Mouse (Mus musculus): Measurements from ENCODE around the gene Slamf1.

Slamf1 gene

DNA sequence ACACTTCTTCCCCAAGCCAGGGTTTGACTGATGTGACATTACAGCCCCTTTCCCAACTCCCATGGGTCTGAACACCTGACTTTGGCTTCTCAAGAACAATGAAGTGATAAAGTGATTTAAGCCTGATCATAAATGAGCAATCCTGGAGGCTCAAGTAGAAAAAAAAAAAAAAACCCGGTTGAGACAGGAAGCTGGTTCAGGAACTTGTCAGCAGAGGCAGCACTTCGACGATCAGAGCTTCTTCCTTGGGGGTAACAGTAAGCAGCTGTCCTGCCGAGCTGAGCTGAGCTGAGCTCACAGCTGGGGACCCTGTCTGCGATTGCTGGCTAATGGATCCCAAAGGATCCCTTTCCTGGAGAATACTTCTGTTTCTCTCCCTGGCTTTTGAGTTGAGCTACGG is at the start of gene Slamf1:
Gene Slamf1, plus strand, starts transcription at position 230 of the 400 bp plus-strand sequence.
- Histone ChIP-seq H3K9me3 (ENCODE audit: low read length) (no peaks in the 10 kb centered on the region), H3K4me3 (replicated peaks; ENCODE audit: low read length) (no peak within 1 kb of the TSS)
- no peak for TF ChIP-seq POU5F1 (IDR thresholded peaks at IDR 0.05; ENCODE audit: borderline replicate concordance, low read length)
- no peak for TF ChIP-seq NANOG (IDR thresholded peaks at IDR 0.05; ENCODE audit: borderline replicate concordance, low read length)
- TF ChIP-seq CTCF (conservative IDR thresholded peaks at IDR 0.05; ENCODE audit: low read length) = no peak

DNA sequence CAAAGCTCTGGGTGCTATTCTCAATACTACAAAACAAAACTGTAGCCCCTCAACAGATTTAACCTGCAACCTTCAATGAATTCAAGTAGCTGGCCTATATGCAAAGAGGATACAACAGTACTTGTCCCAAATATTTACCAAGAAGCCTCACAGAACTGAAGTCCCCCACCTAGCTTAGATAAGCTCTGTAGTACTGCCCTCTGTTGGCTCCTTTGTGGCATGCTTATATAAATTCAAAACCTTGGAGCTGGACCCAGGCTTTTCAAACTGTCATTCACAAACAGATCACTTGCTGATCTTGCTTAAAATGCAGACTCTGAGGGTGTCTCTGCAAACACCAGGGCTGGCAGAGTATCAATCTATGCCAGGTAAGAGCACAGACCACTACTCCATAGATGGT is 35.7 kb upstream of the Slamf1 start:
- peaks cover 39% of the 10 kb centered on the region for H3K9me3 ChIP-seq (ENCODE audit: low read length)
- H3K27me3 ChIP-seq (ENCODE audit: insufficient read depth, low read length) = no peaks in the 10 kb centered on the region
- no peak overlapping the region for H3K4me3 ChIP-seq (replicated peaks; ENCODE audit: low read length)
- H3K4me1 ChIP-seq (replicated peaks; ENCODE audit: low read depth, low read length) = no peaks in the 10 kb centered on the region
- TF ChIP-seq CTCF (conservative IDR thresholded peaks at IDR 0.05; ENCODE audit: low read length) (no peak), NANOG (IDR thresholded peaks at IDR 0.05; ENCODE audit: borderline replicate concordance, low read length) (no peak), POU5F1 (IDR thresholded peaks at IDR 0.05; ENCODE audit: borderline replicate concordance, low read length) (no peak)
- no peaks in the 10 kb centered on the region for H3K36me3 ChIP-seq (ENCODE audit: insufficient read depth, low read length)

More for the DNA sequence above, at the start of gene Slamf1:
- Histone ChIP-seq H3K27me3 (ENCODE audit: insufficient read depth, low read length) (no peaks in the 10 kb centered on the region), H3K36me3 (ENCODE audit: insufficient read depth, low read length) (no peaks in the 10 kb centered on the region), H3K4me1 (replicated peaks; ENCODE audit: low read depth, low read length) (no peaks in the 10 kb centered on the region)

DNA sequence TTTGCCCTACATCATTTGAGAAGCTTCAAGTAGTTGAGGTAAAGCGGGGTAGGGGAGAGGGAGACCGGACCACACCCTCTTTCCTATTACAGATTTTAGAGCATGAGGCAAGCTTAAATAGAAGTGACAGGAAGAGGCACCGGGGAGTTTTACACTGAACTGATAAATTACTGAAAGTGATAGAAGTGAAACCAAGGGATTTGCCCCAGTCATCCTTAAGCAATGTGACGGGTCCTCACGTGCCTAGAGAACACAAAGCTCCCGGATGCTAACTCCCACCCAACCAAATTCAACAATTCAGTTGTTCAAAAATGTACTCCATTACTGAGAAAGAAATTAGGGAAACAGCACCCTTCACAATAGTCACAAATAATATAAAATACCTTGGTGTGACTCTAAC is 32.0 kb upstream of the Slamf1 start:
- Histone ChIP-seq H3K9me3 (ENCODE audit: low read length) (peaks cover 12% of the 10 kb centered on the region), H3K27me3 (ENCODE audit: insufficient read depth, low read length) (no peaks in the 10 kb centered on the region), H3K4me1 (replicated peaks; ENCODE audit: low read depth, low read length) (no peaks in the 10 kb centered on the region), H3K36me3 (ENCODE audit: insufficient read depth, low read length) (no peaks in the 10 kb centered on the region), H3K4me3 (replicated peaks; ENCODE audit: low read length) (no peak overlapping the region)
- TF ChIP-seq POU5F1 (IDR thresholded peaks at IDR 0.05; ENCODE audit: borderline replicate concordance, low read length) = no peak
- TF ChIP-seq NANOG (IDR thresholded peaks at IDR 0.05; ENCODE audit: borderline replicate concordance, low read length) = no peak
- no peak for TF ChIP-seq CTCF (conservative IDR thresholded peaks at IDR 0.05; ENCODE audit: low read length)

DNA sequence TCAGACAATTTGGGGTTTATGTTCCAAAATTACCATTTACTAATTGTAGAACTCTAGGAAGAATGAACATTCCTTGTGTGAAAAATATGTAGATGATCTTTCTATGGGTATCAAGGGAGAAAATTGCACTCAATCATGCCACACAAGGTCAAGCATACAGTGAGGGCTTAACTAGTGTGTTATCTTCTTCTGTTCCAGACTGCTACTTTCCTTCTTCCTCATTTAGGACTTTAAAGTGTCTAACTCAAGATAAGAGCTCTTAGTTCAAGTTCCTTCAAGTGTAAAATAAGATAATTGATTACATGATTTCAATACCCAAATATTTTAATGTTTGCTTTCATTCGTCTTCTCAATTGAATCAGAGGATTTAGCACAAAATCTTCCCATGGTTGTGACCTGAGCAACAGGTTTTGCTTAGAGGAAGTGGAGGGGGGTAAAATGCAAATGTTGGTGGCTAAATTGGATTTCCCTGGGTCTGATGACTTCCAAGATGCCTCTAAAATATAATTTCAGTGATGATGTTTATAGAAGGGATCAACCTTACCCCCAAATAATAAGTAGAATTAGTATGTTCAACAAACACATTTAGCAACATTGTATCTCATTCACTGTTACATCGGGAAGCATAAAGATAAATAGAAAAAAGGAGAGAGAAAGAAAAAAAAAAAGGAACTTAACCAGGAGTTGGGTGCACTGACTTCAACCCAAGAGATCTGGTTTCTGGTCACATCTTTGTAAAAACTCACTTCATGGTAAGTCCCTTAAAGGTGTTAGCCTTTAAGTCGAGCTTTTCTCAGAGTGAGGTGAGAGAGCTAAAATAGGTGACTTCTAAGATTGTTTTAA is 18.6 kb upstream of the Slamf1 start:
- Histone ChIP-seq H3K9me3 (ENCODE audit: low read length) (peaks cover 9% of the 10 kb centered on the region), H3K27me3 (ENCODE audit: insufficient read depth, low read length) (no peaks in the 10 kb centered on the region), H3K36me3 (ENCODE audit: insufficient read depth, low read length) (no peaks in the 10 kb centered on the region), H3K4me1 (replicated peaks; ENCODE audit: low read depth, low read length) (no peaks in the 10 kb centered on the region), H3K4me3 (replicated peaks; ENCODE audit: low read length) (no peak overlapping the region)
- TF ChIP-seq CTCF (conservative IDR thresholded peaks at IDR 0.05; ENCODE audit: low read length) (no peak), POU5F1 (IDR thresholded peaks at IDR 0.05; ENCODE audit: borderline replicate concordance, low read length) (no peak), NANOG (IDR thresholded peaks at IDR 0.05; ENCODE audit: borderline replicate concordance, low read length) (no peak)

DNA sequence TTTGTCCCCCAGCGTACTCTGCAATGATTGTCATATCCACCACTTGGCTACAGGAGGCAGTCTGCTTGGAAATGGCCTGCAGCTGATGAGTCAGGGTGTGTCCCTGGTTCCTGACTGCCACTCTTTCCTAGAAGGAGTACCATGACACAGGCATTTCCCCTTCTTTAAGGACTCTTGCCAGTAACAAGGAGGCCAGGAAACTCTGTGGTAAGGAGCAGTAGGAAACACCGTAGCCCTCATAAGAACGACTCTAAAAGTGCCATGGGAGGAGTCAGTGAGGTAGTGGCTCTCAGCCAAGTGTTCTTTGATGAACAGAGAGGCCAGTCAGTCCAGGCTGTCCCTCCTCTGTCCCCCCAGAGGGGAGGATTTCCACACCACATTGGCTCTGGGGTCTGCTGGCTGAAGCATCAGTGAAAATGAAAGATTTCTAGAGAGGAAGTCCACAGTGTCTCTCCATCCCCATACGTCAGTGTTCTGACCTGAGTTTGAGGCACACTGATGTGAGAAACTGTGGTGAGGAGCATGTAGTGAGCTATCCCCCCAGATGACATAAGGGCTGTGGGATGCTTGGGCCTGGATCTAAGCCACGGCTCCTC is 5.0 kb upstream of the Slamf1 start:
- Histone ChIP-seq H3K4me1 (replicated peaks; ENCODE audit: low read depth, low read length) (no peaks in the 10 kb centered on the region), H3K4me3 (replicated peaks; ENCODE audit: low read length) (no peak overlapping the region), H3K27me3 (ENCODE audit: insufficient read depth, low read length) (no peaks in the 10 kb centered on the region), H3K36me3 (ENCODE audit: insufficient read depth, low read length) (no peaks in the 10 kb centered on the region), H3K9me3 (ENCODE audit: low read length) (no peaks in the 10 kb centered on the region)
- TF ChIP-seq CTCF (conservative IDR thresholded peaks at IDR 0.05; ENCODE audit: low read length) (no peak), POU5F1 (IDR thresholded peaks at IDR 0.05; ENCODE audit: borderline replicate concordance, low read length) (no peak), NANOG (IDR thresholded peaks at IDR 0.05; ENCODE audit: borderline replicate concordance, low read length) (no peak)

DNA sequence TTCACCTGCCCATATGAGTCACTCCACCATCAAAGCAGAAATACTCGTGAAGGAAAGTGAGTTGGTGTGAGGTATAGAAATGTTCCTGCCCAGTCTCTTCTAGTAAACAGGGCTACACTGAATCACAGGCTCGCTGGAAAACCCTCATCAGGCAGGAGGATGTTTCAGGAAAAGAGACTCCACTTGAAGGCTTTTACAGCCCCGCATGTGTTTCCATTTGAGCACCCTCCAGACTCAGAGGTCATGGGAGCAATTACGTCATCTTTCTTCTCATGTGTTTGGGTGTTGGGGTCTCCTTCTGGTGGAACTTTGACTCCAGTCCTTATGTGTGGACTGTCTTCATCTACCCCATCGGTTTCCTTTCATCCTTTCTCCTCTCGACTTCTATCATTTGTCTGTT is 4.1 kb downstream of the Slamf1 start:
- TF ChIP-seq NANOG (IDR thresholded peaks at IDR 0.05; ENCODE audit: borderline replicate concordance, low read length) (no peak), POU5F1 (IDR thresholded peaks at IDR 0.05; ENCODE audit: borderline replicate concordance, low read length) (no peak), CTCF (conservative IDR thresholded peaks at IDR 0.05; ENCODE audit: low read length) (no peak)
- H3K4me3 ChIP-seq (replicated peaks; ENCODE audit: low read length) = no peak overlapping the region
- no peaks in the 10 kb centered on the region for H3K36me3 ChIP-seq (ENCODE audit: insufficient read depth, low read length)
- no peaks in the 10 kb centered on the region for H3K9me3 ChIP-seq (ENCODE audit: low read length)
- H3K27me3 ChIP-seq (ENCODE audit: insufficient read depth, low read length) = no peaks in the 10 kb centered on the region
- H3K4me1 ChIP-seq (replicated peaks; ENCODE audit: low read depth, low read length) = no peaks in the 10 kb centered on the region

DNA sequence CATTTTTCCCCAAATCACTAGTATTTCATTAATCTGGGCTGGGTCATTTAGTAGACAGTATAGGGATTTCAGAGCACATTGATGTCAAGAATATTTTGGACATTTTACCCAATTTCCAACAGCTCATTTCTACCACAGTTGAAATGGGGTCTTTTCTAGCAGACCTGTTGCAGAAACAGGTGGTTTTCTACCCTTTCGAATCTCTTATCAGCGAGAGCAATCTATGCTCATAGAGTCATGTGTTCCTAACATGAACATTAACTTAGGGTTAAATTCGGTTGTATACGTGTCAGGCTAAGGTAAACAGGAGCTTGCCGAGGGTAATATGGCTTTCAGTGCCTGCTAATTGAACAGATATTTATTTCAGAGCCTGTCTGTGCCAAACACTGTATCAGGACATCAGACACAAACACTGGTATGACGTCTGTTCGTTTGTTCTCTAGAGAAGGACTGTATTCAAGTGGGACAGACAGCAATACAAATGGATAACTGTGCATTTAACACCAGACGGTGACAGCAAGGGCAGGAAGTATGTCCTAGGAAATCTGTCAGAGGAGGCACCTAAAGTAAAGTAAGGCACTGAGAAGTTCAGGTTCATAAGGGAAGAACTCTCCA is 5.3 kb downstream of the Slamf1 start:
- Histone ChIP-seq H3K36me3 (ENCODE audit: insufficient read depth, low read length) (no peaks in the 10 kb centered on the region), H3K9me3 (ENCODE audit: low read length) (no peaks in the 10 kb centered on the region), H3K4me1 (replicated peaks; ENCODE audit: low read depth, low read length) (no peaks in the 10 kb centered on the region), H3K27me3 (ENCODE audit: insufficient read depth, low read length) (no peaks in the 10 kb centered on the region), H3K4me3 (replicated peaks; ENCODE audit: low read length) (no peak overlapping the region)
- TF ChIP-seq POU5F1 (IDR thresholded peaks at IDR 0.05; ENCODE audit: borderline replicate concordance, low read length) = no peak
- no peak for TF ChIP-seq CTCF (conservative IDR thresholded peaks at IDR 0.05; ENCODE audit: low read length)
- TF ChIP-seq NANOG (IDR thresholded peaks at IDR 0.05; ENCODE audit: borderline replicate concordance, low read length) = no peak

DNA sequence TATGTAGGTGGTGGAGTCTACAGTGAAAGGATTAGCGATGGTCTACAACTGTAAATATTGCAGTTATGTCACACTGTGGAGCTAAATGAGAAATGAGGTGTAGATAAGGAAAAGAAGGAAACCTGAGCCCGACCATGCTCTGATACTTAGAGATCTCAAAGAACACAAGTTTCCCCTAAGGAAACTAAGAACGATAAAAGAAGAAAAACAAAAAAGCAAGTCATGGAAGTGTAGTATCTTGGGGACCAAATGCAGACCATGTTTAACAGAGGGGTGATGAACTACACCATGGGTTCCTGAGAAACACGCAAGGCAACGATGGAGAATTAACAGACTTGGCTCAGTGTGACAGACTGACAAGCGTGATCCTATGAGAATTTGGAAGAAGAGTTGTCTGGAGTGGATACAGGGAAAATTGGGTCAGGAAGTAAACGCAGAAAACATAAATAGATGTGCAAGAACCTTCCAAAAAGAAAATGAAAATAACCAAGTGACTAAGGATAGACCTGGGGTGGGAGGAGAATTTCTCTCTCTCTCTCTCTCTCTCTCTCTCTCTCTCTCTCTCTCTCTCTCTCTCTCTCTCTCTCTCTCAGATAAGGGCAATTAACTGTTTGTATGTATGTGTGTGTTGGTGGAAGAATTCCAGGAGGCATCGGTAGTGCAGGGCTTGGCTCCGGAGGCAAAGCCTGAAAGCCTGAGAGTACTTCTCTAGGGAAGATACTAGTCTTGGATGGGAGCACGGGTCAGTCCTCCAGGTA is 6.5 kb downstream of the Slamf1 start:
- Histone ChIP-seq H3K4me1 (replicated peaks; ENCODE audit: low read depth, low read length) (no peaks in the 10 kb centered on the region), H3K27me3 (ENCODE audit: insufficient read depth, low read length) (no peaks in the 10 kb centered on the region), H3K9me3 (ENCODE audit: low read length) (no peaks in the 10 kb centered on the region), H3K4me3 (replicated peaks; ENCODE audit: low read length) (no peak overlapping the region), H3K36me3 (ENCODE audit: insufficient read depth, low read length) (no peaks in the 10 kb centered on the region)
- TF ChIP-seq CTCF (conservative IDR thresholded peaks at IDR 0.05; ENCODE audit: low read length) (no peak), NANOG (IDR thresholded peaks at IDR 0.05; ENCODE audit: borderline replicate concordance, low read length) (no peak), POU5F1 (IDR thresholded peaks at IDR 0.05; ENCODE audit: borderline replicate concordance, low read length) (no peak)
